Mouse (Mus musculus) megakaryocyte, embryonic 14.5 days (primary cell): ENCODE measurements around the gene Cacna1d.

Source experiments
- FLI1 ChIP-seq: IDR thresholded peaks from 2 replicates; pipeline ENCODE4 v1.6.1; 2012; ENCODE audit warnings: low read length, inconsistent platforms, mixed read lengths
- GATA1 ChIP-seq: IDR thresholded peaks from 3 replicates; pipeline ENCODE4 v1.6.1; 2012; ENCODE audit warnings: mixed read lengths, low read length, inconsistent platforms, borderline replicate concordance

DNA sequence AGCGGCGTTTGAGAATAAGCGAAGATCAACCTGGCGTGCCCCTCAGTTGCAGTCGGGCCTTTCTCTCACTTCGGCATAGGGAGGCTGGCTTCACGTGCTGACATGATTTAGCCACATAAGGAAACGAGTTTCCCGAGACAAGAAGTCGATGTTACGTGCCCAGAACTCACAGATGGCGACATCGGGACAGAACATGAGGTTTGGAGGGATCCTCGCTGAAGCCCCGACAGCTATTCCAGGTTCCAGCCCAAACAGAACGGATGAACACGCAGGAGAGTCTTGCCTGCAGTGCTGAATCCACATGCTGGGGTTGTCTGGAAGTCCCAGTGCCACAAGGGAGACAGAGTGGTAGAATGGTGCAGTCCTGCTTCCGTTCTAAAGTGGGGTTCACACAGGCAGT lies 452.8 kb downstream of the Cacna1d start:
- TF ChIP-seq FLI1: no peak
- no peak for TF ChIP-seq GATA1
